Mouse (Mus musculus): ENCODE measurements around the gene Serpinb5. TPM values are rescaled to one million over a fixed set of nuclear protein-coding genes. Genes with fewer than 3 reads are reported as not detected.
"Not testable (repeated sequence)": the region's sequence is repeated elsewhere in the genome, so short reads cannot be mapped to it uniquely, and the experiment has no call there.

The Serpinb5 gene
- not detected for total RNA-seq (2021)
- long read RNA-seq, experiment 1: 0 reads
- long read RNA-seq, experiment 2: 0 reads

GRCm38 (mm10) chr1:106860847-106861246 lies at the start of gene Serpinb5:
Gene Serpinb5 (plus strand): TSS chr1:106861173.
- no peak for DNase-seq (ENCODE audit: low spot score in 2 of 2)

- DNase-seq (ENCODE audit: low spot score in 2 of 2): no peak
These were observed 46.1 kb upstream of the Serpinb5 start for GRCm38 (mm10) chr1:106814864-106815263.

GRCm38 (mm10) chr1:106815265-106815664 lies 45.7 kb upstream of the Serpinb5 start:
- DNase-seq (ENCODE audit: low spot score in 2 of 2): no peak

- no peak for DNase-seq (ENCODE audit: low spot score in 2 of 2)
These were observed 44.2 kb upstream of the Serpinb5 start for GRCm38 (mm10) chr1:106816766-106817165.

- DNase-seq (ENCODE audit: low spot score in 2 of 2): no peak
These were observed 42.6 kb upstream of the Serpinb5 start for GRCm38 (mm10) chr1:106818323-106818722.

- no peak for DNase-seq (ENCODE audit: low spot score in 2 of 2)
These were observed 38.7 kb upstream of the Serpinb5 start for GRCm38 (mm10) chr1:106822297-106822696.

DNA sequence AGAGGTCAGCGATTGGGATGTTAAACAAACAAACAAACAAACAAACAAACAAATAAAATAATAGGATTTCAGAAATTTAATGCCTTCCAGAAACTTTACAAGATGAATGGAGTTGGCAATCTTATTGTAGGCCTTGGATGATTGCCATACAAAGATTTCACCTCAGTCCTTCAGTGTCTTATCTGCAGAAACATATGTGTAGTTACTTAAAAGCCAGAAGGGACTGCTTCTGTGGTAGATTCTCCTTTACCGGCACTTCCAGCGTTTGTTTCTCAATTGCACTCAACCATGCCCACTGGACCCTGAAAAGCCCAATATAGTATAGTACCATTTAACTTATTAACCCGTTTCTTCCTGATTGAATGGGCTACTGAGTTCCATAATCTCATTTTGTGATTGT lies 32.2 kb upstream of the Serpinb5 start:
- DNase-seq (ENCODE audit: low spot score in 2 of 2): no peak

- DNase-seq (ENCODE audit: low spot score in 2 of 2): no peak
These were observed 4.6 kb downstream of the Serpinb5 start for GRCm38 (mm10) chr1:106865543-106865942.

DNA sequence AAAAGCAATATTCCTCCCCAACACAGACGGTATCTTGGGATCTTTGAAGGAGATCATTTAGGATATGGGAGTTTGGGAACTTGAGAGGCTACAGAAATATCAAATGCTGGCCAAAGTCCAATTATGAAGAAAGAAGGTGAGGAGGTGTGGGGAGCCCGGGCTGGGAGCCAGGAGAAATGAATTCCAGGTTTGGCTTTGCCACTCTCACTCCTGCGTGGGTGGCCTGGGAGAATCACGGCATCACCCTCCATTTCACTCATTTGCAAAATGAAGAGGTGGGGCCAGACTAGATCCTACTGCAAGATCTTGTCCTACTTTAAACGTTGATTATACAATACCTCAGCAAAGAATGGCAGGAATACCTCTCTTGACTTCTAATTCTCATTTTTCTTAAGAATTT lies 5.1 kb downstream of the Serpinb5 start:
- no peak for DNase-seq (ENCODE audit: low spot score in 2 of 2)

GRCm38 (mm10) chr1:106866768-106867167 lies 5.8 kb downstream of the Serpinb5 start:
- no peak for DNase-seq (ENCODE audit: low spot score in 2 of 2)

DNA sequence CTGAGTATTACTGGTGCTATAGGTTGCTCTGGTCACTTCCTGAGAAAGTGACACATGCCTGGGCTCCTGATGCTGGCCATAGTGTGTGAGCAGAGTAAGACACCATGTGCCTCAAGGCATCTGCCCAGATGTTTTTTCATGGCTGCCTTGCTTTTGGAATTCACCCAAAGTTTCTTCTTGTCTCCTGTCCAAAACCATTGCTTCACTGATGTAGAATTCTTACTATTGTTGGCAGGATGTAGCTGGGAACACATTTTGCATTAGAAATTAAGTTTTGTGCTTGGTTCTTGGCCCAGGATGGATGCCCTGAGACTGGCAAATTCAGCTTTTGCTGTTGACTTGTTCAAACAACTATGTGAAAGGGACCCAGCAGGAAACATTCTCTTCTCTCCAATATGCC lies 9.0 kb downstream of the Serpinb5 start:
- DNase-seq (ENCODE audit: low spot score in 2 of 2): no peak

DNA sequence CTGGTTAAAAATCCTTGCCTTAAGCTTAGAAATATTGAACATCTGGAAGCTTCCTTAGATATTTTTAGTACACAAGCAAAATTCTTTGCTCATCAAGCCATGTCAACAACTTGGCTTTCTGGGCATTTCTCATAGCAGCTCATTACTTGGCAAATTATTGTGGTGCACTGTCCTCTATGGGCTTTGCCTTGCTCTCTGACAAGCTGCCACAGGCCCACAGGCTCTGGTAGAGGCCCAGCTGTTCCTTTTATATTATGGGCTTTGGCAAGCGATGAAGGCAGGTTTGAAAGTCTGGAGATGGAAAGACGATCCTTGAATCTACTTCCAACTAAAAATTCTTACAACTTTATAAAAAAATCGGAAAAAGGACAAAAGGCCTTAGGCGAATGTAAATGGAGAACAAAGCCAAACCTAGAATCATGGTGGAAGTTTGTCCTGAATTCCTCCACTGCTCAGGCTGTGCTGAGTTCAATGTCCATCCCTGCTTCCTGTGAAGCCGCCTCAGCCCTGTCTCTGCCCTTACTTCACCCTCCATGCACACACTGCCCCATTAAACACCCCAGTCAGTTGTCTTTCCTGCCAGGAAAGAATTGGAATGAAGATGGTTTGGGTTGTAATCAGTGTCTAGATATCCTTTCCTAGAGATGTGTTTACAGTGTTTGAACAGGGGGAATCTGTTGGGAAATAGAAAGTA lies 14.4 kb downstream of the Serpinb5 start:
- DNase-seq (ENCODE audit: low spot score in 2 of 2): no peak

DNA sequence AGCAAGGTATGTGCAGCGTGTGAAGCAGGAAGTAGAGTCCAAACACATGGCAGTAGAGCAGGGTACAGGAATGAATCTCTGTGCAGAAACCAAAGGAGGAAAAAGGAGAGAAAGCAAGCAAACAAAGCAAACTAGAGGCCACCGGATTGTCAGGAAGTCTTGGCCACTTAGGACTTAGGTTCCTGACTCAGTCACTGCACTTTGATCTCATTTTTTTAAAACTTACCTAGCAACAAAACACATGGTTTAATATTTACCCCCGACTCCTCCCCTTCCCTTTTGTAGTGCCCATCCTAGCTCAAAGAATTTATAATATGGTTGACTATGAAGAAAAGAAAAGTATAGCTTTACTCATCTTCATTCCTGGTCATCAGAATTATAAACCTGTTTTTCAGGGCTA lies 15.2 kb downstream of the Serpinb5 start:
- no peak for DNase-seq (ENCODE audit: low spot score in 2 of 2)

- DNase-seq (ENCODE audit: low spot score in 2 of 2): no peak
These were observed 21.8 kb downstream of the Serpinb5 start for GRCm38 (mm10) chr1:106882723-106883122.

DNA sequence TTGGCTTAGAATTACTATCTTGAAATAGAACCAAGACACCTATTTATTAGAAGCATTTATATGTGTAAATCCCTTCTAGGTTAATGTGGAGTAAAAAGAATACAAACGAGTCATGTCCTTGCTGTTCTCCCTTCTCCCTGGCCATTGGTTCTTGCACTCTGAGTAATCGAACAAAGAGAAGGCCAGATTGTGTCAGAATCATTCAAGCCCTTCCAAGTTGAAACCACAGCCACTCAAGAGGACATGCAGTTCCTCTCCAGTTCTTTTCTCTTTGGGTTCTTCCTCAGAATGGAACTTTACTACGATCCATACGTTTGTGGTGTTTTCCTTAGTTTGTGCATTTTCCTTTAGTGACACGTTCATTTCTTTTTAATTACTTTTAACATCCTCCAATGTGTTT lies 22.4 kb downstream of the Serpinb5 start:
- DNase-seq (ENCODE audit: low spot score in 2 of 2): no peak

- DNase-seq (ENCODE audit: low spot score in 2 of 2): no peak
These were observed 22.8 kb downstream of the Serpinb5 start for GRCm38 (mm10) chr1:106883812-106884211.

DNA sequence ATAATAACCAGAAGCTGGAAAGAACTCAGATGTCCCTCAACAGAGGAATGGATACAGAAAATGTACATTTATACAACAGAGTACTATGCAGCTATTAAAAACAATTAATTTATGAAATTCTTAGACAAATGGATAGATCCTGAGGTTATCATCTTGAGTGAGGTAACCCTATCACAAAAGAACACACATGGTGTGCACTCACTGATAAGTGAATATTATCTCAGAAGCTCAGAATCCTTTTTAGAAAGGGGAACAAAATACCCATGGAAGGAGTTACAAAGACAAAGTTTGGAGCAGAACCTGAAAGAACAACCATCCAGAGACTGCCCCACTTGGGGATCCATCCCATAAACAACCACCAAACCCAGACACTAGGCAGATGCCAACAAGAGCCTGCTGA lies 34.2 kb downstream of the Serpinb5 start:
- not testable (repeated sequence) for DNase-seq (ENCODE audit: low spot score in 2 of 2)

GRCm38 (mm10) chr1:106901406-106901805 lies 40.4 kb downstream of the Serpinb5 start:
- peak in 1 of 2 experiments; percentile 14 for DNase-seq (ENCODE audit: low spot score in 2 of 2)

DNA sequence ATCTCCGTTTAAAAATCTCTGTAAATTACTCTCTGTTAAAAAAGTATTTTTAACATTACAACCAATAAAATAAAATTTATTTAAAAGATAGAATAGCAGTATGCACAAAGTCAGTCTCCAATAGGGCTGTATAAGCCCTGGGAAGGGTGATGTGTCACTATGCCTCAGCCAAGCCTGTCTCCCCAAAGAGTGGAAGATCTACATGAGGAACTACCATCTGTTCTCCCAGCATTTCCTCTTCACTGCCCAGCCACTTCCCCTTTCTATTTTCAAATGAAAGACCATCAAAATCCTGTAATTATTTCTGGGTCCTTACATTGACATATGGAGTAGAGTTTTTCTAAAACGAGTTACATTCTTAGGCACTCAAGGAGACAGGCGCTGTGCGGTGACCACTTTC lies 71.0 kb downstream of the Serpinb5 start:
- DNase-seq (ENCODE audit: low spot score in 2 of 2): no peak
